Mouse (Mus musculus) kidney, adult 2 months (tissue): ENCODE data around the gene Sacm1l.

Experiments used
- CTCF ChIP-seq: fragments of 200-500 bp; conservative IDR thresholded peaks from 2 replicates; pipeline ENCODE4 v1.5.1; 2011; ENCODE audit warnings: low read depth, mild to moderate bottlenecking, control low read depth, low read length, moderate library complexity, mixed read lengths; ENCODE audit not compliant: insufficient read depth, insufficient read length
- POLR2A ChIP-seq: fragments of 200-500 bp; IDR thresholded peaks from one replicate; pipeline ENCODE4 v1.6.1; 2011; ENCODE audit warnings: low read depth, low read length, control low read depth

DNA sequence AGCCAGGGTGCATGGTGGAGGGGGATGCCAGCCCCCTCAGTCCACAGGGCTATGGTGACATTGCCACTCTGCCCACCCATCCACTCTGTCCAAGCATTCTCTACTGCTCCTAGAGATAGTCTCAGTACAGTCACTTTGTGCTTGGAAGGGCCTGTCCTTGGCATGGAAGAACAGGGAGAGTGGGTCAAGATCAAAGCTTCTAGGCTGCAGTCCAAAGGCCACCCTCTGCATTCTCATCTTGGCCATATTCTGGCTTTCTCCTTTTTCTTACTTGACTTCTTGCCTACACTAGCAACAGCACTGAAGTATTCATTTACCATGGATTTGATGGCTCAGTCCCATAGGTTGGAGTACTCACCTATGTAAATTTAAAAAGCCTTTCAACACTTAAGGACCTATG, 108.7 kb downstream of the Sacm1l start:
- no peak for TF ChIP-seq CTCF
- no peak for TF ChIP-seq POLR2A
